ENCODE assay signal across 9 mouse cellular contexts in genomic region chr14:61330591-61330990, GRCm38 (mm10). TPM values are rescaled to one million over a fixed set of nuclear protein-coding genes. Genes with fewer than 3 reads are reported as not detected.
A peak's percentile ranks its signal among the peaks of the same experiment; 100 is the strongest.
DNase-seq lines count a peak whose midpoint lies in the region; ATAC-seq and TF ChIP-seq lines count a peak whose summit lies in the region.
"Had no signal": no experiment of that assay in that cellular context is flagged by ENCODE, and none has a peak within 500 bp of the region (broad histone marks: within the 10 kb centered on the region; RNA-seq: fewer than 3 reads in every experiment).

No protein-coding gene starts in this region.

- intact Hi-C loops in left cerebral cortex, postnatal 25 days (cut with DNase I) = loop anchor here (5.0 kb wide), 2 partner anchors 167 to 1127 kb away; partner anchors contain the start of gene Gucy1b2
- intact Hi-C loops in gastrocnemius, postnatal 14 days (cut with DNase I; ENCODE audit: low total_unique reads) = loop anchor here (5.0 kb wide), 1 partner anchor 167 kb away; no protein-coding TSS in a partner anchor

- H3K4me1 ChIP-seq in forebrain, embryonic 12.5 days = peaks cover 24% of the 10 kb centered on the region
- H3K4me1 ChIP-seq in forebrain, embryonic 11.5 days (replicated peaks; ENCODE audit: control insufficient read depth, insufficient read depth, low read length) = no peaks in the 10 kb centered on the region
- peaks cover 3% of the 10 kb centered on the region; the same call in 1 of the 2 replicates for H3K4me1 ChIP-seq in lung, adult 2 months (ENCODE audit: control insufficient read depth, insufficient read depth, low read length)

- no peak for TF ChIP-seq CTCF in lung, adult 2 months (IDR thresholded peaks at IDR 0.05; ENCODE audit: insufficient read depth, low read length)

- ATAC-seq in forebrain, embryonic 12.5 days (ENCODE audit: low FRiP score) = peak; percentile 39; the same call in 1 of the 2 replicates
- ATAC-seq in forebrain, embryonic 11.5 days (replicated peaks; ENCODE audit: low FRiP score) = no peak

- no peaks in the 10 kb centered on the region for H3K36me3 ChIP-seq in forebrain, embryonic 12.5 days (replicated peaks)
- H3K36me3 ChIP-seq in forebrain, embryonic 11.5 days (ENCODE audit: control insufficient read depth, insufficient read depth, low read length) = no peaks in the 10 kb centered on the region

- no peak overlapping the region; the same call in 1 of the 2 replicates for H3K4me2 ChIP-seq in forebrain, embryonic 12.5 days
- no peak overlapping the region for H3K4me2 ChIP-seq in forebrain, embryonic 11.5 days (ENCODE audit: low read depth, low read length, severe bottlenecking)

- no peaks in the 10 kb centered on the region for H3K9me3 ChIP-seq in forebrain, embryonic 12.5 days
- no peaks in the 10 kb centered on the region for H3K9me3 ChIP-seq in forebrain, embryonic 11.5 days (ENCODE audit: control insufficient read depth, low read length)

- no peak for TF ChIP-seq POLR2A in lung, adult 2 months (IDR thresholded peaks at IDR 0.05; ENCODE audit: borderline replicate concordance, extremely low read depth, low read depth, low read length)

- H3K27ac ChIP-seq in forebrain, embryonic 12.5 days = peak overlapping the region; percentile 83
- H3K27ac ChIP-seq in forebrain, embryonic 11.5 days (ENCODE audit: low read depth, low read length) = no peak overlapping the region
- H3K27ac ChIP-seq: macrophage had no signal

- 51% methylated on average over 11 of the region's 11 CpGs for WGBS in forebrain, embryonic 12.5 days
- WGBS in forebrain, embryonic 11.5 days = 79% methylated on average over 11 of the region's 11 CpGs
- whole genome bisulfite sequencing in lung, adult 2 months = 79% methylated on average over 11 of the region's 11 CpGs

- no peak overlapping the region for H3K4me3 ChIP-seq in forebrain, embryonic 12.5 days (replicated peaks)
- no peak overlapping the region for H3K4me3 ChIP-seq in forebrain, embryonic 11.5 days (ENCODE audit: low read depth, low read length)
- H3K4me3 ChIP-seq in lung, adult 2 months (replicated peaks; ENCODE audit: extremely low read depth, low read depth, low read length) = no peak overlapping the region

- no peak overlapping the region for H3K9ac ChIP-seq in forebrain, embryonic 12.5 days
- H3K9ac ChIP-seq in forebrain, embryonic 11.5 days (ENCODE audit: low read length) = no peak overlapping the region

- DNase-seq in forebrain, embryonic 11.5 days (ENCODE audit: low spot score) = no peak
- peak; percentile 46 for DNase-seq in MN1 (ENCODE audit: low spot score)
- DNase-seq in frontal cortex, postnatal 10 days (ENCODE audit: low spot score in 2 of 2) = peak; percentile 40 to 45
- peak; percentile 39 to 57 for DNase-seq in left cerebral cortex, postnatal 25 days (ENCODE audit: low spot score in 2 of 2)
- DNase-seq in lung, postnatal 25 days (ENCODE audit: low spot score) = no peak
- DNase-seq in gastrocnemius, postnatal 14 days = no peak
- no peak for DNase-seq in lung, adult 2 months

- H3K27me3 ChIP-seq in forebrain, embryonic 12.5 days = no peaks in the 10 kb centered on the region
- H3K27me3 ChIP-seq in forebrain, embryonic 11.5 days (ENCODE audit: control insufficient read depth, insufficient read depth, low read length) = no peaks in the 10 kb centered on the region

RNA-seq across cellular contexts. Expression of gene Arl11, which starts 21.0 kb away (rescaled TPM):
- polyA plus RNA-seq in forebrain, embryonic 12.5 days (2016; fragmentation: Nextera tagmentation; extraction: Ambion mirVana) = 0.13 and 0.26 TPM in 2 replicates
- 0.29 TPM in 2 replicates for polyA plus RNA-seq in forebrain, embryonic 11.5 days (2014; fragmentation: Nextera tagmentation; extraction: Ambion mirVana)
- total RNA-seq in left cerebral cortex, postnatal 25 days (2021) = 1 to 10 TPM in 1 of 2 experiments, under 1 TPM in 1; 0.55 to 1.3 TPM
- under 1 TPM; 0.49 to 0.80 TPM for total RNA-seq in gastrocnemius, postnatal 14 days (2021)
- polyA plus RNA-seq in lung, adult 2 months (2012; rRNA removed) = 5.6 and 10.4 TPM in 2 replicates

RNA-seq across cellular contexts. Expression of gene Ebpl, which starts 29.6 kb away (rescaled TPM):
- 10.4 and 11.1 TPM in 2 replicates for polyA plus RNA-seq in forebrain, embryonic 12.5 days (2016; fragmentation: Nextera tagmentation; extraction: Ambion mirVana)
- polyA plus RNA-seq in forebrain, embryonic 11.5 days (2014; fragmentation: Nextera tagmentation; extraction: Ambion mirVana) = 9.2 and 9.4 TPM in 2 replicates
- total RNA-seq in left cerebral cortex, postnatal 25 days (2021) = 1 to 10 TPM; 3.6 to 4.1 TPM
- total RNA-seq in gastrocnemius, postnatal 14 days (2021) = 1 to 10 TPM; 1.8 to 1.9 TPM
- polyA plus RNA-seq in lung, adult 2 months (2012; rRNA removed) = 1.3 and 1.7 TPM in 2 replicates

Comparison
In these comparisons a context has a peak if more than half of its experiments do, and no peak if none do; other contexts are left out.
1. DNase-seq: peak in MN1 (single experiment), frontal cortex, postnatal 10 days (2 of 2) and left cerebral cortex, postnatal 25 days (2 of 2); none in forebrain, embryonic 11.5 days (single experiment), lung, postnatal 25 days (single experiment), gastrocnemius, postnatal 14 days (single experiment) and lung, adult 2 months (single experiment).